Mouse (Mus musculus) bone marrow macrophage, adult 2 months (primary cell): ENCODE results near the gene Pum2.

Experiments
- CTCF ChIP-seq: IDR thresholded peaks from 2 replicates; pipeline ENCODE4 v1.5.1; 2012; ENCODE audit warnings: low read depth, mild to moderate bottlenecking, low read length, moderate library complexity
- POLR2A ChIP-seq: IDR thresholded peaks from 2 replicates; pipeline ENCODE4 v1.6.1; 2012; ENCODE audit warnings: mild to moderate bottlenecking, low read depth, low read length, borderline replicate concordance

GRCm38 (mm10) chr12:8790615-8791014, 116.7 kb downstream of the Pum2 start:
- TF ChIP-seq CTCF (no peak), POLR2A (no peak)
